Mouse (Mus musculus): ENCODE data around the gene Gm20825. TPM values are rescaled to one million over a fixed set of nuclear protein-coding genes. Genes with fewer than 3 reads are reported as not detected.
"Not testable (repeated sequence)": the region's sequence is repeated elsewhere in the genome, so short reads cannot be mapped to it uniquely, and the experiment has no call there.

Gm20825 gene
- not detected in 2 replicates for total RNA-seq (2021)
- long read RNA-seq, experiment 1: 0 reads
- long read RNA-seq, experiment 2: 0 reads

DNA sequence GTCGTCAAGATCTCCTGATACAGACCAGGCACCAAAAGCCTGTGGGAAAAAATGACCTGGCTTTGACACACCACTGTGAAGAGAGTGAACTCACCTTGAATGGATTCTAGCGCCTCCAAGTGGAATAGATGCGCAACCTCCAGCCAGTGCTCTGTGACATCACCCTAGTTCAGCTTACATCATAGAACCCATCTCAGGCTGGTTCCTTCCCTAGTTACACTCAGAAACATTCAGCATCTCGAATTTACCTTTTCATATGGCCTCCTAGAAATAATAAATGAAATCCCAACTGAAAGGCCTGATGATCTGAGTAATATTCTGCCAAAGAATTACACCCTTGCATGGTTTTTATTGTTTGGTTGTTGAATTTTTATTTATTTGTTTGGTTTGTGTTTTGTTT is at the start of gene Gm20825:
Gene Gm20825, minus strand, starts transcription at position 101 of the 400 bp plus-strand sequence.
- DNase-seq: not testable (repeated sequence)

Other genes with a start within 250 kb of the Gm20825 start
- gene Gm29049, start 74.3 kb downstream of the Gm20825 start, total RNA-seq (2021): not detected in 2 replicates
- gene Gm20824, start 186.4 kb upstream of the Gm20825 start, total RNA-seq (2021): not detected in 2 replicates

Measured in adrenal gland, postnatal 14 days (tissue).